Mouse (Mus musculus): ENCODE results near the gene Kmt2e.

GRCm38 (mm10) chr5:23401999-23402398 is 32.2 kb upstream of the Kmt2e start:
- TF ChIP-seq POLR2A (IDR thresholded peaks at IDR 0.05; ENCODE audit: low read depth, low read length) (no peak), CTCF (conservative IDR thresholded peaks at IDR 0.05; ENCODE audit: insufficient read depth, insufficient read length, low read depth, low read length) (no peak)
